Mouse (Mus musculus) midbrain, embryonic 13.5 days (tissue): Measurements from ENCODE around the gene Arid2. TPM values are rescaled to one million over a fixed set of nuclear protein-coding genes. Genes with fewer than 3 reads are reported as not detected.

Source experiments
- ATAC-seq: fragments of 200-750 bp; cut with Nextera tagmentation; 2 replicates; pipeline ENCODE4 v1.8.0; 2017; ENCODE audit warnings: mild to moderate bottlenecking, moderate TSS enrichment, moderate library complexity
- H3K27ac ChIP-seq: fragments of 300-500 bp; sonication (generic); 2 replicates; pipeline ENCODE4 v1.5.1; 2015; ENCODE audit warnings: inconsistent platforms, mild to moderate bottlenecking, moderate library complexity
- H3K27me3 ChIP-seq: fragments of 300-500 bp; sonication (generic); 2 replicates; pipeline ENCODE4 v1.6.1; 2015; ENCODE audit warnings: mild to moderate bottlenecking, inconsistent platforms
- H3K36me3 ChIP-seq: fragments of 300-500 bp; sonication (generic); 2 replicates; pipeline ENCODE4 v1.6.1; 2015; ENCODE audit warnings: mild to moderate bottlenecking, inconsistent platforms
- H3K4me1 ChIP-seq: fragments of 300-500 bp; sonication (generic); replicated peaks from 2 replicates; pipeline ENCODE4 v1.6.1; 2015; ENCODE audit warnings: inconsistent platforms
- H3K4me2 ChIP-seq: fragments of 300-500 bp; sonication (generic); replicated peaks from 2 replicates; pipeline ENCODE4 v1.6.1; 2015; ENCODE audit warnings: moderate library complexity, mild to moderate bottlenecking, inconsistent platforms
- H3K4me3 ChIP-seq: fragments of 300-500 bp; sonication (generic); replicated peaks from 2 replicates; pipeline ENCODE4 v1.5.1; 2015; ENCODE audit warnings: mild to moderate bottlenecking, inconsistent platforms
- H3K9ac ChIP-seq: fragments of 300-500 bp; sonication (generic); replicated peaks from 2 replicates; pipeline ENCODE4 v1.6.1; 2015; ENCODE audit warnings: mild to moderate bottlenecking, inconsistent platforms
- H3K9me3 ChIP-seq: fragments of 300-500 bp; sonication (generic); 2 replicates; pipeline ENCODE4 v1.6.1; 2016; ENCODE audit warnings: mild to moderate bottlenecking, inconsistent platforms
- WGBS: fragments of 180-500 bp; shearing (Covaris S2); methylation state at CpG from one replicate; pipeline ENCODE4 v1.1.7; 2015; 5-methylcytosine and 5-hydroxymethylcytosine counted together
- polyA plus RNA-seq: library from polyadenylated mRNA; unstranded; fragments of >200 nt; fragmentation: Nextera tagmentation; extraction: Ambion mirVana; gene quantifications from 2 replicates; pipeline ENCODE4 v1.2.1, GENCODE M21; 2015

The Arid2 gene
- polyA plus RNA-seq, 1 experiment from 2014 or later: 29.3 TPM

GRCm38 (mm10) chr15:96272356-96272755 is 15.0 kb upstream of the Arid2 start:
- peaks cover 6% of the 10 kb centered on the region; the same call in 1 of the 2 replicates for H3K9me3 ChIP-seq
- peak; percentile 37; the same call in 1 of the 2 replicates for ATAC-seq
- peaks cover 44% of the 10 kb centered on the region for H3K36me3 ChIP-seq
- H3K27ac ChIP-seq: no peak overlapping the region
- WGBS: 65% methylated on average over 11 of the region's 11 CpGs
- no peak overlapping the region for H3K4me2 ChIP-seq
- no peaks in the 10 kb centered on the region for H3K27me3 ChIP-seq
- H3K9ac ChIP-seq: no peak overlapping the region
- H3K4me3 ChIP-seq: no peak overlapping the region
- peaks cover 21% of the 10 kb centered on the region for H3K4me1 ChIP-seq

- Histone ChIP-seq H3K27me3 (no peaks in the 10 kb centered on the region), H3K9me3 (no peaks in the 10 kb centered on the region), H3K4me3 (no peak overlapping the region), H3K27ac (no peak overlapping the region), H3K4me1 (peaks cover 23% of the 10 kb centered on the region), H3K36me3 (peaks cover 39% of the 10 kb centered on the region), H3K9ac (no peak overlapping the region), H3K4me2 (no peak overlapping the region)
- WGBS: 94% methylated on average over 2 of the region's 2 CpGs
- ATAC-seq: no peak
These were observed 13.0 kb upstream of the Arid2 start for GRCm38 (mm10) chr15:96274341-96274740.

GRCm38 (mm10) chr15:96275198-96275597 is 12.1 kb upstream of the Arid2 start:
- no peaks in the 10 kb centered on the region for H3K9me3 ChIP-seq
- 70% methylated on average over 2 of the region's 2 CpGs for WGBS

GRCm38 (mm10) chr15:96275810-96276493 is 11.4 kb upstream of the Arid2 start:
- Histone ChIP-seq H3K4me3 (no peak overlapping the region), H3K9me3 (no peaks in the 10 kb centered on the region), H3K9ac (no peak overlapping the region), H3K4me1 (peaks cover 29% of the 10 kb centered on the region), H3K27me3 (no peaks in the 10 kb centered on the region), H3K27ac (0 out of 2 replicates have a peak overlapping the region, but pooled peaks have one; percentile 21), H3K4me2 (no peak overlapping the region), H3K36me3 (peaks cover 48% of the 10 kb centered on the region)
- 92% methylated on average over 9 of the region's 9 CpGs for WGBS
- no peak for ATAC-seq

More at GRCm38 (mm10) chr15:96275198-96275597, 12.1 kb upstream of the Arid2 start:
- H3K27ac ChIP-seq: no peak overlapping the region
- peaks cover 42% of the 10 kb centered on the region for H3K36me3 ChIP-seq
- H3K4me2 ChIP-seq: no peak overlapping the region
- no peaks in the 10 kb centered on the region for H3K27me3 ChIP-seq
- peaks cover 26% of the 10 kb centered on the region for H3K4me1 ChIP-seq
- no peak for ATAC-seq
- no peak overlapping the region for H3K4me3 ChIP-seq
- no peak overlapping the region for H3K9ac ChIP-seq

- ATAC-seq: no peak
- H3K27me3 ChIP-seq: no peaks in the 10 kb centered on the region
- H3K4me3 ChIP-seq: no peak overlapping the region
- no peak overlapping the region for H3K9ac ChIP-seq
- H3K9me3 ChIP-seq: no peaks in the 10 kb centered on the region
- no peak overlapping the region for H3K27ac ChIP-seq
- peaks cover 40% of the 10 kb centered on the region for H3K4me1 ChIP-seq
- no peak overlapping the region for H3K4me2 ChIP-seq
- H3K36me3 ChIP-seq: peaks cover 52% of the 10 kb centered on the region
- 89% methylated on average over 4 of the region's 4 CpGs for WGBS
These were observed 10.3 kb upstream of the Arid2 start for GRCm38 (mm10) chr15:96277061-96277460.

- Histone ChIP-seq H3K4me3 (0 out of 2 replicates have a peak overlapping the region, but pooled peaks have one; percentile 94), H3K4me1 (peaks cover 41% of the 10 kb centered on the region), H3K27me3 (no peaks in the 10 kb centered on the region), H3K27ac (no peak overlapping the region), H3K36me3 (peaks cover 41% of the 10 kb centered on the region), H3K4me2 (peak overlapping the region; percentile 92), H3K9me3 (no peaks in the 10 kb centered on the region), H3K9ac (no peak overlapping the region)
- no peak for ATAC-seq
- 79% methylated on average over 5 of the region's 5 CpGs for WGBS
These were observed 6.1 kb upstream of the Arid2 start for GRCm38 (mm10) chr15:96281236-96281635.

GRCm38 (mm10) chr15:96283141-96283540 is 4.2 kb upstream of the Arid2 start:
- H3K9me3 ChIP-seq: no peaks in the 10 kb centered on the region
- no peaks in the 10 kb centered on the region for H3K27me3 ChIP-seq
- H3K4me2 ChIP-seq: peak overlapping the region; percentile 92
- peaks cover 26% of the 10 kb centered on the region for H3K36me3 ChIP-seq
- WGBS: 53% methylated on average over 8 of the region's 8 CpGs
- peak overlapping the region; percentile 94 for H3K4me3 ChIP-seq
- ATAC-seq: no peak
- peak overlapping the region; percentile 99 for H3K9ac ChIP-seq
- peak overlapping the region; percentile 100 for H3K27ac ChIP-seq
- peaks cover 33% of the 10 kb centered on the region for H3K4me1 ChIP-seq

- no peaks in the 10 kb centered on the region for H3K9me3 ChIP-seq
- 4% methylated on average over 11 of the region's 11 CpGs for WGBS
These were observed 3.3 kb upstream of the Arid2 start for GRCm38 (mm10) chr15:96283920-96284431.

GRCm38 (mm10) chr15:96284711-96285322 is 2.5 kb upstream of the Arid2 start:
- Histone ChIP-seq H3K9me3 (no peaks in the 10 kb centered on the region), H3K27me3 (no peaks in the 10 kb centered on the region), H3K27ac (peak overlapping the region; percentile 100), H3K4me2 (peak overlapping the region; percentile 92), H3K9ac (peak overlapping the region; percentile 99), H3K4me3 (peak overlapping the region; percentile 94), H3K4me1 (peaks cover 37% of the 10 kb centered on the region), H3K36me3 (peaks cover 13% of the 10 kb centered on the region)
- ATAC-seq: peak; percentile 44
- under 1% methylated on average over 67 of the region's 67 CpGs for WGBS

More at GRCm38 (mm10) chr15:96283920-96284431, 3.3 kb upstream of the Arid2 start:
- H3K36me3 ChIP-seq: peaks cover 20% of the 10 kb centered on the region
- H3K4me1 ChIP-seq: peaks cover 35% of the 10 kb centered on the region
- peak overlapping the region; percentile 94 for H3K4me3 ChIP-seq
- H3K9ac ChIP-seq: peak overlapping the region; percentile 99
- H3K4me2 ChIP-seq: peak overlapping the region; percentile 92
- ATAC-seq: 0 out of 2 replicates have a peak, but pooled peaks have one; percentile 2
- H3K27ac ChIP-seq: peak overlapping the region; percentile 100
- no peaks in the 10 kb centered on the region for H3K27me3 ChIP-seq

GRCm38 (mm10) chr15:96285323-96286014 is 1.8 kb upstream of the Arid2 start:
- peak overlapping the region; percentile 94 for H3K4me3 ChIP-seq
- under 1% methylated on average over 56 of the region's 64 CpGs for WGBS

GRCm38 (mm10) chr15:96286015-96286934 is 1.0 kb upstream of the Arid2 start:
- Histone ChIP-seq H3K9ac (peak overlapping the region; percentile 99), H3K4me2 (peak overlapping the region; percentile 92), H3K9me3 (no peaks in the 10 kb centered on the region), H3K4me3 (peak overlapping the region; percentile 94), H3K4me1 (peaks cover 39% of the 10 kb centered on the region), H3K27me3 (no peaks in the 10 kb centered on the region), H3K27ac (peak overlapping the region; percentile 100), H3K36me3 (0 out of 2 replicates have a peak, but pooled peaks cover under 1% of the 10 kb centered on the region)
- WGBS: under 1% methylated on average over 68 of the region's 72 CpGs
- peak; percentile 81 for ATAC-seq

More at GRCm38 (mm10) chr15:96285323-96286014, 1.8 kb upstream of the Arid2 start:
- peak; percentile 88 for ATAC-seq
- H3K9ac ChIP-seq: peak overlapping the region; percentile 99
- peaks cover 7% of the 10 kb centered on the region for H3K36me3 ChIP-seq
- peaks cover 41% of the 10 kb centered on the region for H3K4me1 ChIP-seq
- peak overlapping the region; percentile 92 for H3K4me2 ChIP-seq
- no peaks in the 10 kb centered on the region for H3K9me3 ChIP-seq
- H3K27ac ChIP-seq: peak overlapping the region; percentile 100
- no peaks in the 10 kb centered on the region for H3K27me3 ChIP-seq
